Mouse (Mus musculus) CD4-positive, CD25-positive, alpha-beta regulatory T cell, adult 2 months (primary cell): ENCODE results near the gene Galk1.

Source experiments
- DNase-seq: peaks from one replicate; pipeline ENCODE4 v3.0.0-alpha.2; 2012; ENCODE audit warnings: low read depth, low spot score

The Galk1 gene

DNA sequence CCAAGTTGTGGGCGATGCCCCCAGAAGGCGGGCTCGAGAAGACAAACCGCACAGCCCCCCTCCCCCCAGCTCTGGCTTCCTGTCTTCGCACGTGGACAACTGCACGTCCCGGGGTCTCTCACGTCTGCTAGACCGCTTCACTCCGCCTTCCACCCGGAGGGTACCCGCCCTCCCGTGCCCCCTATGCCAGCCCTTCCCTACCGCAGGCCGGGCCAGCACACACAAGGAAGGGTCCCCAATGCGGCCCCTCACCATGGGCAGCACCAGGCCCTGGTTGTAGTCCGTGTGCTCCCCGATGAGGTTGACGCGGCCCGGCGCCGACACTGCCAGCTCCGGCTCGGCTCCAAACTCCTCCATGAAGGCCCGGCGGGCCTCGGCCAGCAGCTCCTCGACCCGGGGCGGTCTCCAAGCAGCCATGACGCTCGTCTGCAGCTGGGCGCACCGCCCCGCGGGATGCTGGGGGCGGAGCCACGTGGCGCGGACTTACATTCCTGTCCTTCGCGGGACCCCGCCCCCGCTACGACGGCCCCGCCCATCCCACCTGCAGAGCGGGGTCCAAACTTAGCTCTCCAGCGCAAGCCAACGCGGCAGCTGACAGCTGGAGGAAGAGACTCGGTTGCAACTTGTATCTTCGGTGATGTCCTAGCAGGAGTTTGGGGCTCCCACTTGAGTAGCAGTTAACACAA is at the start of gene Galk1:
TSS of gene Galk1 (minus strand) at position 458 of the 686 bp plus-strand sequence.
- DNase-seq, result peak; percentile 94

DNA sequence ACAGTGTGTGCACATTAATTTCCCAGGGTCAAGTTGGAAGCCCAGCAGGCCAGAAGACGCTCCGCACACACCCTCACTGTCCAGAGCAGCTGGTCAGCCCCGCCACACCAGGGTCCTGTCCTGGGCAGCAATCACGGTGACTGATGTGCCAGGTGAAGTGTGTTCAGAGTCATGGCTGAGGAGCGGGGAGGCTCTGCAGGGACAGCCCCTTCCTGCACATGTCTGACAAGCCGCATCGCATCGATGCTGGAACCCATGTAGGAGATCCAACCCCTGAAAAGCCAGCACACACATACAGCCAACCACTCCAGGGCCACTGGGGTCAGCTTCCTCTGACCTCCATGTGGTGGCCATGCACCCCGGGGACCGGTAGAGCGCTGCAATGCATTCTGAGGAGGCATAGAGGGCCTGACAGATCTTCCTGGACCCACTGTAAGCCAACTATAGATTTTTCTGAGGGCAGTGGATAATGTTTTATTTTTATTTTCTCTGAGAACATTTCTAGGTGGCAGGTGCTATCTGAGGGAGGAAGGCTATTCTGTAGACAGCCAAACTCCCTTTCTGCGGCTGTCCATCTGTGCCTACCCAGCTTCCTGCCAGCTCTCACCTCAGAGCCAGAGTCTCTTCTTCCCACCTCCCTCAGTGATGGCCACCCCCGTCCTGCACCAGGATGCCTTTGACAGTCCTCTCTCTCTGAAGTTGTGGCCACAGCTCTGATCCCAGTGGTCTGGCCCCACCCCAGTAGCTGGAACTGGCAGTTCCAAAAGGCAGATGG is 49.3 kb upstream of the Galk1 start:
- no peak for DNase-seq

DNA sequence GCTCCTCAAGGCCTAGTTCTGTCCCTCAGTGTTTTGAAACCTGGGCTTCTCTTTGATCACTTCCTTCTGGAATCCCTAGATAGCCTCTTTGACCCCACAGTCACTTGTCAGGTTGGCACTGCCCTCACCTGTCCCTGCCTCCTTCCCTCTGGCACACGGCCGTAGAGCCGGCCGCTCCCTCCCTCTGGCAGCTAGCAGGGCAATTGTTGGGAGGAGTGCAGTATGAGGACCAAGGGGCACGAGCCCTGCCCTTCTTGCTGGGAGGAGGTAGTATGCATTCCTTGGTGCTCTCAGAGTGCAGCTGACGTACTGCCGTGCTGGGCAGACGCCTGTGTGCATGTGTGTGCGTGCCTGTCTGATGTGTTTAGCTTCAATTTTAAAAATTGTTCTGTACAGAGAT is 48.1 kb upstream of the Galk1 start:
- no peak for DNase-seq

DNA sequence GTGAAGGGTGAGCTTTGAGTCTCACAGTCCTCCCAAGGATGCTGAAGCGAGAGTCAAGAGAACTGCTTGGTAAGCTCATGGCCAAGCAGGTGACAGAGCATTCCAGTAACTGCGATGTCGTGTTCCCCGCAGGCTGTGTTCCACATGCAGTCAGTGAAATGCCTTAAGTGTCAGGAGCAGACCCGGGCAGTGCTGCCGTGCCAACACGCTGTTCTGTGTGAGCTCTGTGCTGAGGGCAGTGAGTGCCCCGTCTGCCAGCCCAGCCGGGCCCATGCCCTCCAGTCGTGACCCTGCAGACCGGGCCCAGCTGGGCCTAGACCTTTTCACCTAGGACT is 47.1 kb upstream of the Galk1 start:
- no peak for DNase-seq

DNA sequence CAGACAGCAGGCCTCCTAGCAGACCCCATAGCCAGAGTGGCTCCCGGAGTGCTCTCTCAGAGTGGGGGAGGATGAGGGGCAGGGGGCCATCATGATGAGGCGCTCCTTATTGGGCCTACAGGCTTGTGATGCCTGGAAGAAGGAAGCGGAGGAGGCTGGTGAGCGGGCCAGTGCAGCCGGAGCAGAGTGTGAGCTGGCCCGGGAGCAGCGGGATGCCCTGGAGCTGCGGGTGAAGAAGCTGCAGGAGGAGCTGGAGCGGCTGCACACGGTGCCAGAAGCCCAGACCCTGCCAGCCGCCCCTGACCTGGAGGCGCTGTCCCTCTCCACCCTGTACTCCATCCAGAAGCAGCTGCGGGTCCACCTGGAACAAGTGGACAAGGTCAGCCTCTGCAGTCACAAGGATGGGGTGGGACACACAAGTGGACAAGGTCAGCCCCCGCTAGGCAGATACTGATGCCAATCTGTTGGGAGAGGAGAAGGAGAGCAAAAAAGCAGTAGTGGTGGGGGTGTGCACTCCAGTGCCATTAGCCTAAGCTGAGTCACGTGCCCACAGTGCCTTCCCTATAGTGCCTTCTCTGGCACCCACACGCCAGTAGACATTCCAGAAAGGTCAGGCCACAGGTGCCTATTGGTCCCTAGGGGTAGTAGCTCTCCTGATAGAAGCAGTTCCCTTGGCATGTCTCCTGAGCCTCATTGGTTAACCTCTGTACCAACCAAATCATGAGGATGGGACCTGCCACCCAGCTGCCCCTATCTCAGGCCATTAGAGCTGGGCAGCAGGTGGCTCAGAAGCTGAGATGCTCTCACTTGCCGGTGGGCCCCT is 46.6 kb upstream of the Galk1 start:
- DNase-seq, result no peak

DNA sequence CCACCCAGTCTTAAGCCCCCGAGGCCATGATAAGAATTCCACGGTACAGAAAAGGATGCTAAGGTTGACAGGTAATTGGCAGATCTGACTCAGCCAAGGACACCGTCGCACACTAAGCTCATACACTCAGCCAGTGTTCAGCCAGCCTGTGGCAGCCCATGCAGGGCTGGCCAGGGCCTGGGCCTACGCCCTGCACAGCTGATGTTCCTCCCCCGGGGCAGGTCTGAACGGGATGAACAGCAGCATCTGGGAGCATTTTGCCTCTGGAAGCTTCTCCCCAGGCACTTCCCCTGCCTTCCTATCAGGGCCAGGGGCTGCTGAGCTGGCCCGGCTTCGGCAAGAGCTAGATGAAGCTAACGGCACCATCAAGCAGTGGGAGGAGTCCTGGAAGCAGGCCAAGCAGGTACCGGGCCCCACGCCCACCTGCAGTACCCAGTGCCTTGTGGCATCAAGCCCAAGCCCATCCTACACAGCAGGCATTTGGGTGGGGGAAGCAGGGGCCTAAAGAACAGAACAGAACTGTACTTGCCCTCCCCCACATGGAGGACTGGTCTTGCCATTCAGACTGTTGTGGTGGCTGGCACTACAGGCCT is 45.6 kb upstream of the Galk1 start:
- no peak for DNase-seq

DNA sequence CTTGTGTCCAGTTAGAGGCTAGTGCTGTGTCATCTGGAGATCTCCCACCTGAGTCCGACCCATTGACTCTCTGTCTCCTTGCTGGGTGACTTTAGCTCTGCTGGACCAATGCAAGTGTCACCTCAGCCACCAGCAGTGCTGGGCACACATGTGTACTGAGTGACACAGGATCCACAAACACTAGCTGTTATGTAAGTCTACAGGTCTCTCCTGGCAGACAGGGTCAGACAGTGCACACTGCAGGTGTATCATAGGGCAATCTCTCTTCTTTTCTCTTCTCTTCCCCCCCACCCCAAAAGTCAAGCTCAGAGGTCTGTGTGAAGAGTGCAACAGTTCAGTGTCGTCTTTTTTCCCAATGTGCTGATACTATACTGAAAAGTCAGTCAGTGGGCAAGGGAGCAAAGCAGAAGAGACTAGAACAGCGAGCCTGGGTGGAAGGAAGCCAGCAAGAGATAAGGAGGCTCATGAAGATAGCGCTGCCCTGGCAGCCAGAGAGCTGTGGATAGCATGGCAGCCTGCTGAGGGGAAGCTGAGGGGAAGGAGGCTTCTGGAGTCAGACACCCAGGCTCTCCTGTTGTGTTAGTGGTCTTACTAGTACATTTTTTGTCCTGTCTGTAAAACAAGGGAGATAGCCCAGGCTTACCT is 44.8 kb upstream of the Galk1 start:
- no peak for DNase-seq

DNA sequence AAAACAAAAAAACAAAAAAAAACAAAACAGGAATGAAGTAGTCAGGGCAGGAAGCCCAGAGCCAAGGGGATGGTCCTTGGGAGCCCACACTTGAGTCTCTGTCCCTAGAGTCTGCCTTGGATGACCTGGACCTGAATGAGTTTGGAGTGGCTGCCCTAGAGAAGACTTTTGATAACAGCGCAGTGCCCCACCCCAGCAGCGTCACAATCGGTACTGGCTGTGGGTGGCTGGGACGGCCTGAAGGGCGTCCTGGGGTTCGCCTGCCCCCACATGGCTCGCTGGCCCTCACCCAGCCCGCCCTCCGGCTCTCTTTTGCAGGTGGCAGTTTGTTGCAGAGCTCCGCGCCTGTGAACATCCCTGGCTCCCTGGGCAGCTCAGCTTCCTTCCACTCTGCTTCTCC is 43.4 kb upstream of the Galk1 start:
- DNase-seq, result no peak

DNA sequence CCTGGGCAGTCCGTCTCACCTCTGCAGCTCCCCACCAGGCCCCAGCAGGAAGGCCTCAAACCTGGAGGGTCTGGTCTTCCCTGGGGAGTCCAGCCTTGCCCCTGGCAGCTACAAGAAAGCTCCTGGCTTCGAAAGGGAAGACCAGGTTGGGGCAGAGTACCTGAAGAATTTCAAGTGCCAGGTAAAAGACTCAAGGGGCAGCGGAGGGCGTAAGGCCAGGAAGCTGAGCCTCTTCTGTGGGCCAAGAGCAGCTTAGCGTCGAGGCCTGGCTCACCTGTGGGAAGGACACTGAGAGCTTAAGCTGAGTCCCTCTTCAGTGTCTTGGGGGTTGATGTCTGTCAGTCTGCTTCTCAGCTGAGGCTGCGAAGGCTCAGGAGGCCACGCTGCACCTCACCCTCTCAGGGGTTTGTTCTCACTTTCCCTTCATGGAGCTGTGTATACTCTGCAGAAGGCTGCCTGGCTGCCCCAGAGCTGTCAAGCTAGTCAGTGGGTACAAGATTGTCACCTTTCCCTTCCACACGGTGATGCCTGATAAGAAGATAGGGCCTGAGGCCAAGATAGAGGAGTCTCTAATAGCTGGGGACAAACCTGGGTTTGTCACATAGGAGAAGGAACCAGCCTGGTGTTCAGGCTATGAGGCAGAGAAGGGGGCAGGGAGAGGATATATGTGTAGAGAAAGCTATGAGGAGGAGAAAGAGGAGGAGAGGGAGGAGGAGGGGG is 41.2 kb upstream of the Galk1 start:
- DNase-seq, result no peak

DNA sequence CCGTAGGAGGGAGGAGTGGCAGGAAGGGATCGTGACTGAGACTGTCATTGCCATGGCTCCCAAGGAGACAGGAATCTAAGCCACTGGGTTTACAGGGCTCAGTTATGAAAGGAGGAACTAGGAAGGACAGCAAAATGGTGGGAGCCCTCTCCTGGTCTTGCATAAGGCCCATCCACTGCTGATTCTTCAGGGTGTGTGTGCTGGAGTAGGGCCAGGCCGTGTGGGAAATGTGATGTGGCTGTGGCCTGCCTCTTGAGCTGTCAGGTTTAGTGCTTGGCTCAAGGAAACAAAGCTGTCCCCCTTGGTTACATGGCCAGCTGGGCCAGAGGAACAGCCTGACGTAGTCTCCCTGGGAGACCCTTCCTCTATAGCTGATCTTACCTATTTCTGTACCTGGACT is 37.7 kb upstream of the Galk1 start:
- no peak for DNase-seq

DNA sequence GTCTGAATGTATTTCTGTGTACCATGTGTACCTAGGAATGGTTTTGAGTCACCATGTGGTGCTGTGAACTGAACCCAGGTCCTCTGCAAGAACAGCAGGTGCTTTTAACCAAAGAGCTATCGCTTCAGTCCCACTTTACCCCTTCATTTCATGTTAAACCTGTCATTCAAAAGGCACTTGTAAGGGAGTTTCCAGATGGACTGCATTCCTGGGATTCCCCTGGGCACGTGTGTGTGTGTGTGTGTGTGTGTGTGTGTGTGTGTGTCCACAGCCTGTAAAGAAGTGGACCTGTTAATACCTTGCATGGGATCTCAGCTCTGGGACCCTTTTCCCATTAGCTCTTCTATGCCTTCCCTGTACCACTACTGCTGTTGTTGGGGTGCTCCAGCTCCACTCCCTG is 37.1 kb upstream of the Galk1 start:
- no peak for DNase-seq

DNA sequence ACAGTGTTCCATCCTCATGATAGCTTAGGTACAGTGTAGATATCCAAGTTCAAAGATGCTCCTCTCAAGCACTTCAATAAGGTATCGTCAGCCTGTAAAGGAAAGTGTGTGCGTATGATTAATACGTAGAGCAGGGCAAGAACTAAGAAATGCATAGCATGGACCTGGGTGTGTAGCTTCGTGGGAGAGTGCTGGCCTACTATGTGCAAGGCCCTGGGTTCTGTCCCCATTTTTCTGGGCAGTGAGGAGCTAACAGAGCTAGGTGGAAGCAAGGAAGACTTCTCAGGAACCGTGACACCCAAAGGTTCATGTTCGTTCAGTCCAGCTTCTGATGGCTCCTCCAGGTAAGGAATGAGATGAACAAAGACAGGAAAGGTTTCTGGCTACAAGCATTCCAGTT is 32.7 kb upstream of the Galk1 start:
- DNase-seq, result no peak

DNA sequence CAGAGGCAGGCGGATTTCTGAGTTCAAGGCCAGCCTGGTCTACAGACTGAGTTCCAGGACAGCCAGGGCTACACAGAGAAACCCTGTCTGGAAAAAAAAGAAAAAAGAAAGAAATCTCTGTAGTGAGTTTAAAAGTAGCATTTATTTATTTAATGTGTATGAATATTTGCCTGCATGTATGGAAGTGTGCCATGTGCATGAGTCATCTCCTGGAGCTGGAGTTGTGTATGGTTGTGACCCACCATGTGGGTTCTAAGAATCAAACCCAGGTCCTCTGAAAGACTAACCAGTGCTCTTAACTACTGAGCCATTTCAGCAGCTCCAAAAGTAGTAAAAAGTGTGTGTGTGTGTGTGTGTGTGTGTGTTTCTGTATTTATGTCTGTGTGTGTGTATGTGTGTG is 30.8 kb upstream of the Galk1 start:
- no peak for DNase-seq

DNA sequence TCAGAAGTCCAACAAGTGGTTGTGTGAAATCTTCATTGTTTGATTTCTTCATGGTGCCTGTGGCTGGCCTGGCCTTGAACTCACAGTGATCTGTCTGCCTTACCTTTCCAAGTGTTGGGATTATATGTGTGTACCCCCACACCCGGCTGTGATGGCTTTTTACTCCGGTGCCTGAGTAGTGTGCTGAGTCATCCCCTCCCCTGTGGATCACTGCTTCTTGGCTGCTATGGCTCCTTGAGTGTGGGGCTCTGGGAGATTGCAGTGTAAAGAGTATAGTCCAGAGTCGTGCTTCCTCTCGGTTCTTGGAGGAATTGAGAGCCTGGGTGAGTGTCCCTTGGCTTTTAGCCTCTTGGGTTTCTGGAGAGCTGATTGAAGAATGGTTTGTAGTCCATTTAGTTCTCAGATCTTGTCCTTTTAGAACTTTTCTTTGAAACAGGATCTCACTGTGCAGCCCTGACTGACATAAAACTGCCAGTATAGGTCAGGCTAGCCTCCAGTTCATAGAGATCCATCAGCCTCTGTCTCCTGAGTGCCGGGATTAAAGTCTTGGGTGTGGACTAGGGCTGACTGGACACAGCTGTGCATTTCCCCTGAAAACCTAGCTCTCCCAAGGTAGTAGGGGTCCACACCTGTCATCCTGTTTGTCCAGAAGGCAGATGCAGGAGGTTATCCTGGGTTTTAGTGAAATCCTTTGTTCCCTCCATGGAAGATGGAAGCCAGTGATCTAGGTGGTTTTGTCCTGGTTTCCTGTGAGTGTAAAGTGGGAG is 30.0 kb upstream of the Galk1 start:
- no peak for DNase-seq

DNA sequence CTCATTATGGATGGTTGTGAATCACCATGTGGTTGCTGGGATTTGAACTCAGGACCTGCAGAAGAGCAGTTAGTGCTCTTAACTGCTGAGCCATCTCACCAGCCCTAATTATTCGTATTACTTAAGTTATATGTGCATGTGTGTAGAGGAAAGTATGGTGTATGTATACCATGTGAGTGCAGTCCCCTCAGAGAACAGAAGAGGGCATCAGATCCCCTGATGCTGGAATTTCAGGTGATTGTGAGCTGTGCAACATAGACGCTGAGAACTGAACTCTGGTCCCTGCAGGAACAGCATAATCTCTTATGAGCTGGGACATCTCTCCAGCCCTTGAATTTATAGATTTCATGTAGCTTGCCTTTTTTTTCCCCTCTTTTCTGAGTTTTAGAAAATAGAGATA is 29.3 kb upstream of the Galk1 start:
- DNase-seq, result no peak

DNA sequence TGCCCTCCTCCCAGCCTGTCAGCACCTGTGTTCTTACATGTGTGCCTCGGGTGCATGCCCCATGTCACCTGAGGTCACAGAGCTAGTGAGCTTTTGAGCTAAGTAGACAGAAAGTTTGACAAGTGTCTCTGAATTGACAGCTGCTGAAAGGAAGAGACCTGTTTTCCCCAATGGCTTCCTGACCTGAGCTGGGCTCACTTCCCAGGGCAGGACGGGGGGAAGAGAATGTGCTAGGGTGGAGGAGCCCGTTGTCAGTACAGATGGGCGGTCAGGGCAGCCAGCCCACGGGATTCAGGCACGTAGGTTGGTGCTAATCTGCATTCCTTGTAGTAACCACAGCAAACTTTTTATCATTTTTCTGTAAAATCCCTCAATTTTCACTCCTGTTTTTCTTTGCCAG is 28.1 kb upstream of the Galk1 start:
- DNase-seq, result no peak

DNA sequence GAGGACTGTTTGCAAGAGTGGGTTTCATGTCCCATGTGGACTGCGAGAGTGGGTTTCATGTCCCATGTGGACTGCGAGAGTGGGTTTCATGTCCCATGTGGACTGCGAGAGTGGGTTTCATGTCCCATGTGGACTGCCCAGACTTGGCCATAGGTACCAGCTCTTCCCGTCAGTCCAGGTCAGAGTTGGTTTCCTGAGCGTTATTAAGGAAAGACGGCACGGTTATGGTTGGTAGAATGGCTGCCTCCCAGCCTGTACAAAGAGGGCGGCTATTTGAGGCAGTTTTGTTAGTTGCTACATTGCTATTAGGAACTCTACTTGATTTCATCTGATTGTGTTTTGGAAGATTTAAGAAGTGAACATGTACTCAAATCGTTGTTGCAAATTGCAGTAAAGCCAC is 25.3 kb upstream of the Galk1 start:
- DNase-seq, result no peak

DNA sequence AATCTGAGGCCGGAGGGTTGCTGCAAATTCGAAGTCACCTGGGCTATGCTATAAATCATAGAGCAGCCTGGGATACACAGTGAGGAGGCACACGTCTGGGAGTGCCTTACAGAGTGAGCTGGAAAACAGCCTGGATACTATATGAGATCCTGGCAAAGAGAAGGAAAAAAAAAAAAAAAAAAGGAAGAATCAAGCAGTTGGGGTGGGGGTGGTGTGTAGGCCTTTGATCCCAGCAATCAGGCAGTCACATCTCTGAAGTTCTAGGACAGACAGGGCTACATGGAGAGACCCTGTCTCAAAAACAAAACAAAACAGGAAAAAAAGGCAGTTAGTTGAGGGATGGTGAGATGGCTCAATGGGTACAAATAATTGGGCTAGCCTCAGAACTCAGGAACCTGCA is 24.2 kb upstream of the Galk1 start:
- DNase-seq, result no peak

DNA sequence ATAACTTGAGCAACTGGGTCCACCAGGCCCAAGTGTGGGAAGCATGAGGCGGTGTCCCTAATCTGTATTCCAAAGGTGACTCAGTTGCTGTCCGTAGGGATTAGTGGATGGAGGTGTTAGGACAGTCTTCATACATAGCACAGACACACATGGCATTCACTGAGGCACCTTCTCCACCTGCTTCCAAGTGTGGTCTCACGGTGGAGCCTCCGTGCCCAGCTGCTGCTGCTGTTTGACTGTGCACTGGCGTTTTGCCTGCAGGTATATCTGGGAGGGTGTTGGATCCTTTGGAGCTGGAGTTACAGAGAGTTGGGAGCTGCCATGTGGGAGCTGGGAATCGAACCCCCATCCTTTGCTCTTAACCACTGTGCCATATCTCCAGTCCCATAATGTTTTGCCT is 22.1 kb upstream of the Galk1 start:
- DNase-seq, result no peak
